ENCODE assay signal across 8 mouse cellular contexts in the genomic region with DNA sequence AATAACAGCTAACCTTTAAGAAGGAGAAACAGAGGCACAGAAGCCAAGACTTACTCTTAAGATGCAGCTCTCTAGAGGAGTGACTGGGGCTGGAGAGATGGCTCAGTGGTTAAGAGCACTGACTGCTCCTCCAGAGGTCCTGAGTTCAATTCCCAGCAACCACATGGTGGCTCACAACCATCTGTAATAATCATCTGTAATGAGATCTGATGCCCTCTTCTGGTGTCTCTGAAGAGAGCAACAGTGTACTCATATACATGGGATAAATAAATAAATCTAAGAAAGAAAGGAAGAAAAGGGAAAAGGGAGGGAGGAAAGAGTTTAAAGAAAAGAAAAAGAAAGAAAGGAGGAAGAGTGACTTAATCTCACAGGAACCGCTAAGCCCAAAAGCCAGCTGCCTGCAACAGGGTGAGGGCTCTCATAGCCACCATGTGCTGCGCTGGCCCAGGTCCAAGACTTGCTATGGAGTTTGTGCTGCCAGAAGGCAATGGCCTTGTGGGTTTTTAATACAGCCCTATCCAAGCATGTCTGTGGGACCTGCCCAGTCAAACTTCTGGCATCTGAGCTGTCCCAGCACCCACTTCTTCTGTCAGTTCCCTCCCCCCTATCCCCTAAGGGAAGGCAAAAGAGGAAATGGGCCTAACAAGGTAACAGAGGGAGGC.
DNase-seq lines count a peak whose midpoint lies in the region; ATAC-seq and TF ChIP-seq lines count a peak whose summit lies in the region.

No protein-coding gene starts in this region.

- no peaks in the 10 kb centered on the region for H3K9me3 ChIP-seq in kidney, postnatal 0 days (replicated peaks; ENCODE audit: low read length)
- H3K9me3 ChIP-seq in kidney, embryonic 15.5 days (replicated peaks) = no peaks in the 10 kb centered on the region
- H3K9me3 ChIP-seq in liver, postnatal 0 days (ENCODE audit: low read length) = no peaks in the 10 kb centered on the region

- H3K4me1 ChIP-seq in kidney, postnatal 0 days (replicated peaks; ENCODE audit: insufficient read depth, low read length) = no peaks in the 10 kb centered on the region
- H3K4me1 ChIP-seq in kidney, embryonic 15.5 days = no peaks in the 10 kb centered on the region
- H3K4me1 ChIP-seq in liver, postnatal 0 days (ENCODE audit: insufficient read depth) = no peaks in the 10 kb centered on the region

- TF ChIP-seq CTCF in kidney, postnatal 0 days (IDR thresholded peaks at IDR 0.05; ENCODE audit: low read depth) = peak; percentile 35
- no peak for TF ChIP-seq CTCF in liver, postnatal 0 days (IDR thresholded peaks at IDR 0.05; ENCODE audit: low read depth)

- DNase-seq in kidney, postnatal 0 days (ENCODE audit: low spot score) = no peak
- DNase-seq in 416B (ENCODE audit: low read depth) (peak; percentile 18), NIH3T3 (ENCODE audit: low read depth) (peak; percentile 57)
- peak; percentile 64 to 72 for DNase-seq in cerebellum, postnatal 36 days
- no peak for DNase-seq in yolk sac, embryonic 10.5 days (ENCODE audit: low spot score)
- DNase-seq in layer of hippocampus, postnatal 14 days (ENCODE audit: low spot score in 2 of 2) = no peak
- DNase-seq in liver, postnatal 0 days = no peak

- H3K9ac ChIP-seq in kidney, postnatal 0 days (ENCODE audit: low read depth, low read length) = no peak overlapping the region
- H3K9ac ChIP-seq in kidney, embryonic 15.5 days = no peak overlapping the region
- H3K9ac ChIP-seq in liver, postnatal 0 days (replicated peaks) = no peak overlapping the region

- no peaks in the 10 kb centered on the region for H3K27me3 ChIP-seq in kidney, postnatal 0 days (ENCODE audit: insufficient read depth, low read length)
- no peaks in the 10 kb centered on the region for H3K27me3 ChIP-seq in kidney, embryonic 15.5 days
- H3K27me3 ChIP-seq in liver, postnatal 0 days (ENCODE audit: insufficient read depth, low read length) = no peaks in the 10 kb centered on the region

- no peak overlapping the region for H3K4me3 ChIP-seq in kidney, postnatal 0 days (replicated peaks; ENCODE audit: low read depth, low read length)
- H3K4me3 ChIP-seq in kidney, embryonic 15.5 days (replicated peaks) = no peak overlapping the region
- no peak overlapping the region for H3K4me3 ChIP-seq in liver, postnatal 0 days (ENCODE audit: low read depth, low read length)

- 76% methylated on average over 2 of the region's 2 CpGs for WGBS in kidney, postnatal 0 days
- WGBS in kidney, embryonic 15.5 days = 80% methylated on average over 2 of the region's 2 CpGs
- 49% methylated on average over 2 of the region's 2 CpGs for WGBS in liver, postnatal 0 days (ENCODE audit: insufficient replicate concordance)

- no peak overlapping the region for H3K27ac ChIP-seq in kidney, postnatal 0 days
- no peak overlapping the region for H3K27ac ChIP-seq in kidney, embryonic 15.5 days
- H3K27ac ChIP-seq in liver, postnatal 0 days (ENCODE audit: low read depth) = no peak overlapping the region

- TF ChIP-seq EP300 in liver, postnatal 0 days (IDR thresholded peaks at IDR 0.05; ENCODE audit: low read depth) = no peak

- no peak for ATAC-seq in kidney, postnatal 0 days (replicated peaks; ENCODE audit: low FRiP score, low read depth)
- ATAC-seq in kidney, embryonic 15.5 days (replicated peaks; ENCODE audit: low FRiP score) = no peak
- ATAC-seq in liver, postnatal 0 days = no peak

- H3K4me2 ChIP-seq in kidney, postnatal 0 days (ENCODE audit: low read length) = no peak overlapping the region
- H3K4me2 ChIP-seq in kidney, embryonic 15.5 days = no peak overlapping the region
- H3K4me2 ChIP-seq in liver, postnatal 0 days (ENCODE audit: low read depth, low read length) = no peak overlapping the region

- no peaks in the 10 kb centered on the region for H3K36me3 ChIP-seq in kidney, postnatal 0 days (ENCODE audit: insufficient read depth, low read length)
- no peaks in the 10 kb centered on the region for H3K36me3 ChIP-seq in kidney, embryonic 15.5 days
- H3K36me3 ChIP-seq in liver, postnatal 0 days (replicated peaks; ENCODE audit: insufficient read depth, low read length) = no peaks in the 10 kb centered on the region

Comparison
In these comparisons a context has a peak if more than half of its experiments do, and no peak if none do; other contexts are left out.
1. DNase-seq: peak in 416B (single experiment), NIH3T3 (single experiment) and cerebellum, postnatal 36 days (2 of 2); none in kidney, postnatal 0 days (single experiment), yolk sac, embryonic 10.5 days (single experiment), layer of hippocampus, postnatal 14 days (0 of 2) and liver, postnatal 0 days (single experiment).